Mouse (Mus musculus) mouse embryonic stem cell (cell line): ENCODE results near the gene Stra6l.

Source experiments
- in situ Hi-C, 2 experiments: fragments of 300-500 bp; cut with MboI; formaldehyde crosslinking; loops; 1 replicate in 1 of 2; 3 replicates in 1 of 2; pipeline ENCODE4 v1.14.3; 2019 to 2020; ENCODE audit warnings: low sequenced_read_pairs in 2 of 2, low pct_unique_long_range_greater_than_20kb in 1 of 2, mixed read lengths in 1 of 2; ENCODE audit not compliant: unreplicated experiment in 1 of 2

Gene Stra6l

DNA sequence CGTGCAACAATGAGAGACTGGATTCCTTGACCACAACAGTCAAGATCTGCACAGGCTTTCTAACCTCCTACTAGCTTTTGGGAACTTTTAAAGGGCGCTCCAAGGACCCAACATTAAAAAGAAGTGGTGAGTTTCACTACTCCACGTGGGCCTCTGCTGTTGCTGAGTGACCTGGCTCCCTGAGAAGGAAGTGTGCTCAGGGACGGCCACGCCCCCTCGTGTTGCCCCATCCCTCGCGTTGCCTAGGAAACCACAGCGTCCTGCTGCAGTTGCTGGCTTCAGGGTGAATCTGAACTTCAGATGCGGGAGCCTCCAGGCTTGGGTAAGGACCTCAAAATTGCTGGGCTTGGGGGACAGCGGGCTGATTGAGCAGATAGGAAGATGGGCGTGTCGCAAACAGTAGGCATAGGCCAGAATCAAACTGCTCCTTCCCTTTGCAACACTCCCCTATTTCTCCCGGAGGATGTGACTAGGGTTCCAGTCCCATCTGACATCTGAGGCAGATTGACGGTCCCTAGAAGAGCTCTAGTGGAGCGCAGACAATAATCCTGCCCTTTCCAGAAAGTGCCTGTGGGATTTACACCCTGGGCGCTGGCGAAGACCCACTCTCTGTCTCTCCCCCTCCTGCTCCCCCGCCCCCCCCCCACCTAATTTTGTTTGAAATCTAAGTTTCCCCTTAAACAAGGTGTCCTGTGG, 41.8 kb downstream of the Stra6l start, which contains the start of gene Ccdc180:
Gene Ccdc180, plus strand, starts transcription at position 238 of the 696 bp plus-strand sequence.
- in situ Hi-C loops = no loop called here

DNA sequence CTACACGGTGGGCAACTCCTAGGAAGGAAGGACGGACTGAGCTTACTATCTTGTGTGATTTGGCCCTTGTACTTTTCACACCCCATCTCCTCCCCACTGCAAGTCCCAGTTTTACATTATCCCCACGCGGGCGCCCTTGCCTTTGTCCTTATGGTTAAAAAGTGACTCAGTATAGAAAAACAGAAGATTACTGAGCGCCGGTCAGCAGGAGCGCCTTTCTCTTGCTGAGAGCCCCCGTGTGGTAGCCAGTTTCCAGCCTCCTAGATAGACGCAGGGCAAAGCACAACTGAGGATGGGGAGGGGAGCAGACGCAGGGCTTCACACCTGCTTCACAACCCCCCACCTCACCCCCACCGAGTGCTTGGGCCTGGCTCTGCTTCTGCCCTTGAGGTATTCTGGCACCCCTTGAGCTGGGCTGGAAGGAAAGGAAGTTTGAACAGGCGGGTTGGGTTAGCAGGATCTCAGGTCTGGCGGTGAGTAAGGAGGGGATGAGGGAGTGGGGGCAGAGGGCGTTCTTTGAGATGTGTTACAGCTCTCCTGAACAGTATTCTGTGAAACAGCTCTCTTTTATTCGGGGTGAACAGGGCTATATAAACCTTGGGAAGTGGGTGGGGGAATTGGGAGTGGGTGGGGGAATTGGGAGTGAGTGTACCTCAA, 48.1 kb downstream of the Stra6l start:
- in situ Hi-C loops = no loop called here

DNA sequence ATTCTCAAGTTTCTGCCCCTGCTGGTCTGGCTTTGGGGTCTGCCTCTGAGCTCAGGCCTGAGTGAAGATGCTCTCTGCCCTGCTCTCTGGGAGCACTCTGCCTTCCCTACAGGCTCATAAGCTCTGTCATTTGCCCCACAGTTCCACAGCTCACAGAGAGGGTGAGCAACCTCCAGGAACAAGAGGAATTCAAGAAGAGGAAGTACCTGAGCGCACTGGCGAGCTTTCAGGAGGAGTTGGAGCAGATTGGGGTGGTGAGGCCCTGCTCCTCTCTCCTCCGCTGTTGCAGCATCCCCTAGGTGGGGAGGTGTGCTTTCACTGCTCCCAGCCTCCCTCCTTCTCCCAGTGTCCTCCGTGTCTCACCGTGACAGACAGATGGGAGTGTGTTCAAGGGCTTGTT, 49.9 kb downstream of the Stra6l start:
- in situ Hi-C loops = no loop called here

DNA sequence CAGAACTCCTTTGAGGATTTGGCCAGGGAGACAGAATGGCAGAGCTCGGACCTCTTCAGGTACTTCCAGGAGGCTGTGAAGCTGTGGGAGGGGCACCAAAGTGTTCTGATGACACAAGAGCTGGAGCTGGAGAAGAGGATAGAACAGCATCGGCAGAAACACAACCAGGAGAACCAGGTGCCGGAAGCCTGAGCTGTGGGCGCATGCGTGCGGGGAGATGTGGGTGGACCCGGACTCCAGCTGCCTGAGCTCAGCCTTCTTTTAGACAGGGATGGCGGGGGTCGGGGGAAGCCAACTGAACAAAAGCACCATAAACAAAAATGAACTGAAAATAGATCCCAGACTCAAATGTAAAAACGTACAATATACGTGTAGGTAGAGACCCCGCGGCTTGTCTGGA, 60.8 kb downstream of the Stra6l start:
- in situ Hi-C loops = no loop called here

DNA sequence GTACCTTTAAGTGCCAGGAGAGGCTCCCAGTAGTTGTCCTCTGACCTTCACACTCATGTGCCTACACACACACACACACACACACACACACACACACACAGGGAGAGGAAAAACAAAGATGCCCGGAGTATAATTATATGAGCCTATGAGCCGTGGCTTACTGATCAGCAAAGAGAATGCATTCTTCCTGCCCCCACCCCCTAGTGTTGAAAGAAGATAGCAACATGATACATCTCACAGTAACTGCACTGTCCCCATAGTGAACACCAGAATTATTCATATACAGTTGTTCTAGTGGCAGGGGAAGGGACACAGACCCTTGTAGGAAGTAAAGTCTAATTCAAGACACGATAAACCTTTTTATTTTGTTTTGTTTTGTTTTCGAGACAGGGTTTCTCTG, 61.5 kb downstream of the Stra6l start:
- in situ Hi-C loops = no loop called here

DNA sequence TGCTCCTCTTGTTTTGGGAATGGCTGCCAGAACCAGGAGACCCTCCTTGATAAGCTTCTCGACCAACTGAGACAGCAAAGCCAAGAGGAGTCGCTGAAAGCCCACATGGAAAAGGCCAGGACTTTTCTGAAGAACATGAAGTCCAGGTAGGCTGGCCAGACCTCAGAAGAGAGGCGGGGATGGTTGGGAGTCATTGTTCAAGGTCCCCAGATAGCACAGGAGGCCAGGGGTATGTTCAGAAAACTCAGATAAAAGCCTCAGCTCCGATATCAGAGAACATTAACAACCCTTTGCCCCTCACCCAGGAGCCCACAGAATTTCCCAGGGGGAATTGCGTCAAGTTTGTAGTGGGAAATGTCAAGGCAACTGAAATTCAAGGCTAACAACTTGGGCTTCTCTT, 62.8 kb downstream of the Stra6l start:
- in situ Hi-C loops = no loop called here

DNA sequence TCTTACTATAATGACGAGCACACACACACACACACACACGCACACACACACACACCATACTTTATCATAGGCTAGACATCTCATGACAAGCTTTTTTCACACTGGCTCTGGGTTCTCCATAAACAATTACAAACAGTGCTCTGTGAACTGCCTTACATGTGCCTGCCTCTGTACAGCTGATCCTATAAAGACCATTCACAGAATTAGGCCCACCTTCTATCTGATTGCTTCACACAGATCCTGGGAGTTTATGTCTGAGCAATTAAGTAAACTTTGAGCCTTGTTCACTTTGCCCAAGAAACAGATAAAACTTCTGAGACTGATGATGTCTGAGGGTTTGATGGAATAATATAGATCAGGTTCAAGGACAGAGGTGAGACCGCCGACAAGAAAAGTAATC, 63.4 kb downstream of the Stra6l start:
- in situ Hi-C loops = no loop called here

DNA sequence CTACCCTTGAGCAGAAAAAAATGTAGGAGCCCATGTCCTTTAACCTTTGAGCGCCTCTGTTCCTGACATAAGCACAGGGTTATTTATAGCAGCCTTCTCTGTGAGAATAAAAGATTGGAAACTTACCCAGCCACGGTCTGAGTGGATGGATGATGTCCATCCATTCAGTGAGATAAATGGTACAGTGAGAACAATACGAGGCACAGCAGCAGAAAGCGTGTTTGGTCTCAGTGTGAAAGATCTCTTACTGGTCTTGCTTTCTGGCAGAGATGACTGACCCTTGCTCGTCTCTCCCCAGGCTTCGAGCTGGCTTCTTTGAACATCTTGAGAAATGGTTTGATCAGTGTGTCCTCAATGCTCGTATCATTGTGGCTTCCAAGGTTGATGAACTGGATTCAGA, 68.6 kb downstream of the Stra6l start:
- in situ Hi-C loops = no loop called here

DNA sequence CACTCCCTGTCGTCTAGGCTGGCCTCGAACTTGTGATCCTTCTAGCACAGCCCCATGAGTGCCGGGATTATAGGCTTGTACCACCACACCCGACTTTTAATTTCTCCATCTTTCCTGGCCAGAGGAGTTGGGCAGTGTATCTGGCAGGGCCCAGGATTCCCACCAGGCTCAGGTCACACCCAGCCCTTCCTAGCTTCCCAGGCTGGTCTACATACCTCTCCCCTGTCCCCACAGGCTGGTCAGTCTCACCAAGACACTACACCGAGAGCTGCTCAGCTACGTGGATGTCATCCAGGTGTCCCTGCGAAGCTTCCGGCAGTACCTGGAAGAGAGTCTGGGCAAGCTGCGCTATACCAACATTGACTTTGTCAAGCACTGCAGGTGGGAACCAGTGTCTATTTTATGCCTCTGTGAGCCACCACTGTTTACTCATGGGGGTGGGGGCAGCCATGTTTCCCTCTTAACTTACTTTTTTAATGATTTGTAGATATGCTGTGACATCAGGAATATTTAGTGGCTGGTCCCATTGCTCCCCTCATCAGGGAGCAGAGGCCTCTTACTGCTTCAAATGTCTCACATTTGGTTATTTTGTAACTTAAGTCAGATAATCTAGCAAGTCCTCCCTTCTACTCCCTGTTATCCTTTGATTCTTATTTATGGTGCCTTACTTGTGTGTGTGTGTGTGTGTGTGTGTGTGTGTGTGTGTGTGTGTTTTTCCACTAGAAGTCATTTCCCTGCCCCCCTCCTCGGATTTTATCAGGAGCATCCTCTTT, 73.4 kb downstream of the Stra6l start:
- in situ Hi-C loops = no loop called here

DNA sequence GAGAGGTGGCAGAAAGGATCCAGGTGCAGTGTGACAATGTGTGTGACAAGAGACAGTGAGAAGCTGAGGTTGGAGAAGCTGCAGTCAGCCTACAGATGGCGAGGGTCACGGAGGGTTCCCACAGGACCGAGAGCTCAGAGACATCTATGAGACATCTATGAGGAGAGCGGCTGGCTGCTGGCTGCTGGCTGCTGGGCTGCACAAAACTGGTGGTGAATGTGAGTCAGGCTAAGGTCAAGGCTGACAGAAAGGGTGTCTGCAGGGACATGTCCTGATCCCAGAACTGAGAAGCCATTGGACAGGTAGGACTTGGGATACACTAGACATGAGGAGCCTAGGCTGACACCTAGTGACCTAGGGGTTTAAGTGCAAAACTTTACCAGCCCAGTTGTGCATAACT, 75.5 kb downstream of the Stra6l start:
- in situ Hi-C loops = no loop called here

DNA sequence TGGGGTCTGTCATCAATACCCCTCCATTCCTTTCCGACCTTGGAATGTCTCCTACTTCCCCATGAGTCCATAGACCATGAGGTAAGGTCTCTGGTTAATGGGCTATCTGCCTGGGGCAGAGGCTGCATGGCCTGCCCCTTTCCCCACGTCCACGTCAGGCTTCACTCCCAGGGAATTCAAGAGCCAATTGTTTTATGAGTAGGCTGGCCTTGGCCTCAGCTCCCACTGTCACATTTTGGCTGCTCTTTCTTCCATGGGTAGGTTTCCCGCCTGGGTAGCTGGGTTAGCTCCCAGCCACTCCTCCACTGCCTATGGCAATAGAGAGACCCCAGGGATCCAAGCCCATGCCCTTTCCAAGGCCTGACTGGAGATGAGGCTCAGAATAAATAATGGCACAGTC, 80.1 kb downstream of the Stra6l start:
- in situ Hi-C loops = no loop called here
